Mouse (Mus musculus): ENCODE results near the gene Swi5. TPM values are rescaled to one million over a fixed set of nuclear protein-coding genes. Genes with fewer than 3 reads are reported as not detected.

The Swi5 gene
- polyA plus RNA-seq, 1 experiment from 2014 or later, result 458 TPM

GRCm38 (mm10) chr2:32289578-32289977 is 1.7 kb upstream of the Swi5 start:
- no peak for ATAC-seq (ENCODE audit: low FRiP score)
- H3K27me3 ChIP-seq, result no peaks in the 10 kb centered on the region
- peaks cover 22% of the 10 kb centered on the region for H3K4me1 ChIP-seq (replicated peaks)
- H3K36me3 ChIP-seq, result peaks cover 38% of the 10 kb centered on the region
- H3K4me3 ChIP-seq, result peak overlapping the region; percentile 90
- H3K9me3 ChIP-seq, result no peaks in the 10 kb centered on the region
- H3K9ac ChIP-seq, result no peak overlapping the region
- peak overlapping the region; percentile 88 for H3K4me2 ChIP-seq
- H3K27ac ChIP-seq, result no peak overlapping the region

GRCm38 (mm10) chr2:32288371-32288931 is 576 bp upstream of the Swi5 start:
- peak overlapping the region; percentile 69 for H3K27ac ChIP-seq
- H3K27me3 ChIP-seq, result no peaks in the 10 kb centered on the region
- peaks cover 36% of the 10 kb centered on the region for H3K36me3 ChIP-seq
- 3% methylated on average over 28 of the region's 29 CpGs for WGBS
- peak overlapping the region; percentile 88 for H3K4me2 ChIP-seq
- ATAC-seq (ENCODE audit: low FRiP score), result peak; percentile 74
- H3K9me3 ChIP-seq, result no peaks in the 10 kb centered on the region
- peak overlapping the region; percentile 90 for H3K4me3 ChIP-seq
- H3K9ac ChIP-seq, result peak overlapping the region; percentile 92
- H3K4me1 ChIP-seq (replicated peaks), result peaks cover 22% of the 10 kb centered on the region

- H3K27me3 ChIP-seq, result no peaks in the 10 kb centered on the region
- WGBS, result under 1% methylated on average over 23 of the region's 23 CpGs
- peak; percentile 29 for ATAC-seq (ENCODE audit: low FRiP score)
These were observed 488 bp downstream of the Swi5 start, which contains the start of gene Golga2 for GRCm38 (mm10) chr2:32287334-32287840. Gene Golga2 (plus strand): TSS chr2:32287384.

GRCm38 (mm10) chr2:32283986-32284385 is 3.9 kb downstream of the Swi5 start:
- peaks cover 16% of the 10 kb centered on the region for H3K4me1 ChIP-seq (replicated peaks)
- H3K9me3 ChIP-seq, result no peaks in the 10 kb centered on the region
- no peak overlapping the region for H3K4me2 ChIP-seq
- ATAC-seq (ENCODE audit: low FRiP score), result no peak
- no peak overlapping the region for H3K4me3 ChIP-seq
- H3K27ac ChIP-seq, result no peak overlapping the region
- H3K27me3 ChIP-seq, result no peaks in the 10 kb centered on the region
- WGBS, result 96% methylated on average over 3 of the region's 3 CpGs
- no peak overlapping the region for H3K9ac ChIP-seq
- H3K36me3 ChIP-seq, result peaks cover 58% of the 10 kb centered on the region

More at GRCm38 (mm10) chr2:32287334-32287840, 488 bp downstream of the Swi5 start, which contains the start of gene Golga2:
- H3K4me3 ChIP-seq, result peak within 1 kb of the TSS; percentile 90
- H3K9me3 ChIP-seq, result no peaks in the 10 kb centered on the region
- H3K27ac ChIP-seq, result peak within 1 kb of the TSS; percentile 80
- peak within 1 kb of the TSS; percentile 93 for H3K9ac ChIP-seq
- H3K4me1 ChIP-seq (replicated peaks), result peaks cover 22% of the 10 kb centered on the region
- H3K4me2 ChIP-seq, result peak within 1 kb of the TSS; percentile 95
- H3K36me3 ChIP-seq, result peaks cover 35% of the 10 kb centered on the region

GRCm38 (mm10) chr2:32282727-32283126 is 5.1 kb downstream of the Swi5 start:
- Histone ChIP-seq H3K9me3 (no peaks in the 10 kb centered on the region), H3K27me3 (no peaks in the 10 kb centered on the region), H3K36me3 (peaks cover 71% of the 10 kb centered on the region), H3K4me2 (no peak overlapping the region), H3K27ac (no peak overlapping the region), H3K4me3 (no peak overlapping the region), H3K9ac (no peak overlapping the region), H3K4me1 (replicated peaks) (peaks cover 12% of the 10 kb centered on the region)
- no peak for ATAC-seq (ENCODE audit: low FRiP score)
- 87% methylated on average over 1 of the region's 1 CpGs for WGBS

- no peak for ATAC-seq (ENCODE audit: low FRiP score)
- H3K4me3 ChIP-seq, result no peak overlapping the region
- no peak overlapping the region for H3K4me2 ChIP-seq
- peaks cover 75% of the 10 kb centered on the region for H3K36me3 ChIP-seq
- no peaks in the 10 kb centered on the region for H3K27me3 ChIP-seq
- H3K27ac ChIP-seq, result no peak overlapping the region
- no peaks in the 10 kb centered on the region for H3K9me3 ChIP-seq
- no peak overlapping the region for H3K9ac ChIP-seq
- WGBS, result 97% methylated on average over 2 of the region's 2 CpGs
- H3K4me1 ChIP-seq (replicated peaks), result peaks cover 11% of the 10 kb centered on the region
These were observed 5.6 kb downstream of the Swi5 start for GRCm38 (mm10) chr2:32282289-32282688.

- H3K4me2 ChIP-seq, result no peak overlapping the region
- H3K27me3 ChIP-seq, result no peaks in the 10 kb centered on the region
- peaks cover 41% of the 10 kb centered on the region for H3K36me3 ChIP-seq
- H3K9me3 ChIP-seq, result no peaks in the 10 kb centered on the region
- WGBS, result 74% methylated on average over 3 of the region's 3 CpGs
- no peaks in the 10 kb centered on the region for H3K4me1 ChIP-seq (replicated peaks)
- no peak overlapping the region for H3K4me3 ChIP-seq
- no peak for ATAC-seq (ENCODE audit: low FRiP score)
- H3K9ac ChIP-seq, result no peak overlapping the region
- no peak overlapping the region for H3K27ac ChIP-seq
These were observed 12.1 kb downstream of the Swi5 start for GRCm38 (mm10) chr2:32275823-32276222.

- peak overlapping the region; percentile 86 for H3K4me2 ChIP-seq
- H3K4me1 ChIP-seq (replicated peaks), result peaks cover 15% of the 10 kb centered on the region
- no peak; the same call in 1 of the 2 replicates for ATAC-seq (ENCODE audit: low FRiP score)
- WGBS, result 24% methylated on average over 4 of the region's 4 CpGs
- peaks cover 27% of the 10 kb centered on the region for H3K36me3 ChIP-seq
- peak overlapping the region; percentile 77; the same call in 1 of the 2 replicates for H3K4me3 ChIP-seq
- no peaks in the 10 kb centered on the region for H3K9me3 ChIP-seq
- H3K27ac ChIP-seq, result no peak overlapping the region
- no peak overlapping the region for H3K9ac ChIP-seq
- H3K27me3 ChIP-seq, result no peaks in the 10 kb centered on the region
These were observed 27.2 kb downstream of the Swi5 start for GRCm38 (mm10) chr2:32260635-32261034.

GRCm38 (mm10) chr2:32259657-32260417 is 28.0 kb downstream of the Swi5 start, which contains the start of gene Uck1:
Gene Uck1 (minus strand): TSS chr2:32260159.
- no peaks in the 10 kb centered on the region for H3K27me3 ChIP-seq
- peaks cover 15% of the 10 kb centered on the region for H3K4me1 ChIP-seq (replicated peaks)
- H3K27ac ChIP-seq, result peak within 1 kb of the TSS; percentile 64
- peak within 1 kb of the TSS; percentile 86 for H3K4me2 ChIP-seq
- peak within 1 kb of the TSS; percentile 88 for H3K9ac ChIP-seq
- 1% methylated on average over 59 of the region's 59 CpGs for WGBS
- H3K9me3 ChIP-seq, result no peaks in the 10 kb centered on the region
- peaks cover 30% of the 10 kb centered on the region for H3K36me3 ChIP-seq
- H3K4me3 ChIP-seq, result peak within 1 kb of the TSS; percentile 77
- ATAC-seq (ENCODE audit: low FRiP score), result peak; percentile 90

GRCm38 (mm10) chr2:32258887-32259533 is 28.9 kb downstream of the Swi5 start:
- ATAC-seq (ENCODE audit: low FRiP score), result no peak
- Histone ChIP-seq H3K4me1 (replicated peaks) (peaks cover 15% of the 10 kb centered on the region), H3K27ac (no peak overlapping the region), H3K36me3 (peaks cover 39% of the 10 kb centered on the region), H3K9ac (peak overlapping the region; percentile 88), H3K4me3 (peak overlapping the region; percentile 77), H3K9me3 (no peaks in the 10 kb centered on the region), H3K27me3 (no peaks in the 10 kb centered on the region), H3K4me2 (peak overlapping the region; percentile 86)
- WGBS, result 67% methylated on average over 6 of the region's 6 CpGs

GRCm38 (mm10) chr2:32256273-32256672 is 31.6 kb downstream of the Swi5 start:
- Histone ChIP-seq H3K4me3 (no peak overlapping the region), H3K27ac (no peak overlapping the region), H3K36me3 (peaks cover 66% of the 10 kb centered on the region), H3K4me1 (replicated peaks) (peaks cover 15% of the 10 kb centered on the region), H3K27me3 (no peaks in the 10 kb centered on the region), H3K4me2 (no peak overlapping the region), H3K9me3 (no peaks in the 10 kb centered on the region), H3K9ac (no peak overlapping the region)
- WGBS, result 93% methylated on average over 11 of the region's 11 CpGs
- no peak for ATAC-seq (ENCODE audit: low FRiP score)

GRCm38 (mm10) chr2:32254563-32254962 is 33.3 kb downstream of the Swi5 start:
- H3K4me1 ChIP-seq (replicated peaks), result peaks cover 11% of the 10 kb centered on the region
- no peak overlapping the region for H3K4me3 ChIP-seq
- H3K27me3 ChIP-seq, result no peaks in the 10 kb centered on the region
- H3K9me3 ChIP-seq, result no peaks in the 10 kb centered on the region
- H3K27ac ChIP-seq, result no peak overlapping the region
- H3K9ac ChIP-seq, result no peak overlapping the region
- 87% methylated on average over 5 of the region's 5 CpGs for WGBS
- peaks cover 83% of the 10 kb centered on the region for H3K36me3 ChIP-seq
- no peak overlapping the region for H3K4me2 ChIP-seq
- no peak for ATAC-seq (ENCODE audit: low FRiP score)
